Mouse (Mus musculus) ES-Bruce4 (cell line): ENCODE data around the gene Rnf6. TPM values are rescaled to one million over a fixed set of nuclear protein-coding genes. Genes with fewer than 3 reads are reported as not detected.
A peak's percentile ranks its signal among the peaks of the same experiment; 100 is the strongest.

ENCODE experiments used
- H3K27ac ChIP-seq: 2 replicates; pipeline ENCODE4 v1.5.1; 2012; ENCODE audit warnings: low read length, inconsistent platforms; ENCODE audit not compliant: insufficient read depth
- H3K27me3 ChIP-seq: 2 replicates; pipeline ENCODE4 v1.6.1; 2012; ENCODE audit warnings: mild to moderate bottlenecking, low read length, inconsistent platforms; ENCODE audit not compliant: control insufficient read depth, poor library complexity, insufficient read depth, severe bottlenecking
- H3K36me3 ChIP-seq: 2 replicates; pipeline ENCODE4 v1.6.1; 2012; ENCODE audit warnings: inconsistent platforms, mild to moderate bottlenecking, low read length, moderate library complexity; ENCODE audit not compliant: control insufficient read depth, poor library complexity, insufficient read depth, severe bottlenecking
- H3K4me1 ChIP-seq: one replicate; pipeline ENCODE4 v1.8.1; 2011; ENCODE audit warnings: low read length; ENCODE audit not compliant: control insufficient read depth, insufficient read depth
- H3K4me3 ChIP-seq: 2 replicates; pipeline ENCODE4 v1.5.1; 2011; ENCODE audit warnings: low read depth, mild to moderate bottlenecking, low read length
- H3K9ac ChIP-seq: 2 replicates; pipeline ENCODE4 v1.6.1; 2012; ENCODE audit warnings: low read depth, mild to moderate bottlenecking, inconsistent platforms; ENCODE audit not compliant: poor library complexity, severe bottlenecking
- H3K9me3 ChIP-seq: replicated peaks from 2 replicates; pipeline ENCODE4 v1.6.1; 2012; ENCODE audit warnings: mild to moderate bottlenecking, low read length, inconsistent platforms; ENCODE audit not compliant: control insufficient read depth, poor library complexity, insufficient read depth, severe bottlenecking
- CTCF ChIP-seq: IDR thresholded peaks from one replicate; pipeline ENCODE4 v1.8.1; 2011; ENCODE audit warnings: low read depth, low read length
- EP300 ChIP-seq: IDR thresholded peaks from 2 replicates; pipeline ENCODE4 v1.6.1; 2011; ENCODE audit warnings: low read depth, low read length; ENCODE audit not compliant: insufficient read depth
- POLR2A ChIP-seq: IDR thresholded peaks from one replicate; pipeline ENCODE4 v1.8.1; 2011; ENCODE audit warnings: low read length; ENCODE audit not compliant: insufficient read depth
- polyA plus RNA-seq: library from polyadenylated mRNA; stranded (reverse); fragments of >200 nt; gene quantifications from 2 replicates; pipeline ENCODE4 v1.2.4, GENCODE M21; 2011; ENCODE audit warnings: low read depth; ENCODE audit not compliant: missing spikeins, insufficient read depth, insufficient read length

Gene Rnf6
- polyA plus RNA-seq, 1 experiment = 40.2 TPM

- TF ChIP-seq CTCF = no peak
- TF ChIP-seq POLR2A = no peak
- no peak for TF ChIP-seq EP300
- Histone ChIP-seq H3K4me3 (peak overlapping the region; percentile 85), H3K4me1 (no peaks in the 10 kb centered on the region), H3K9me3 (no peaks in the 10 kb centered on the region), H3K27me3 (no peaks in the 10 kb centered on the region), H3K9ac (peak overlapping the region; percentile 84), H3K36me3 (no peaks in the 10 kb centered on the region; the same call in 1 of the 2 replicates), H3K27ac (no peak overlapping the region)
These were observed 10.8 kb upstream of the Rnf6 start for GRCm38 (mm10) chr5:146232056-146232675.

DNA sequence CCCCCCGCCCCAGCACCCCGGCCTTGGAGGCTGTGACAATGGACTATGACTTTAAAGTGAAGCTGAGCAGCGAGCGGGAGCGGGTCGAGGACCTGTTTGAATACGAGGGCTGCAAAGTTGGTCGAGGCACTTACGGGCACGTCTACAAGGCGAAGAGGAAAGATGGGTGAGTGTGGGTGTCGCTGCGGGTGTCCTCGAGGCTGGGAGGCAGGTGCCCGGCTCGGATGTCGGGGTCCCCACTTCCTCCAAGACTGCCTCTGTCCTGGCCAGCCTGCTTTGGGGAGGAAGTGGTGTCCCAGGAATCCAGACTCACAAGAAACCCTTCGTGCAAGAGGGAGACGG lies 10.3 kb upstream of the Rnf6 start:
- no peaks in the 10 kb centered on the region for H3K4me1 ChIP-seq
- TF ChIP-seq POLR2A (no peak), EP300 (no peak), CTCF (no peak)
- H3K27ac ChIP-seq = no peak overlapping the region
- H3K4me3 ChIP-seq = peak overlapping the region; percentile 85
- H3K9me3 ChIP-seq = no peaks in the 10 kb centered on the region
- no peaks in the 10 kb centered on the region; the same call in 1 of the 2 replicates for H3K36me3 ChIP-seq
- no peaks in the 10 kb centered on the region for H3K27me3 ChIP-seq
- peak overlapping the region; percentile 84 for H3K9ac ChIP-seq

DNA sequence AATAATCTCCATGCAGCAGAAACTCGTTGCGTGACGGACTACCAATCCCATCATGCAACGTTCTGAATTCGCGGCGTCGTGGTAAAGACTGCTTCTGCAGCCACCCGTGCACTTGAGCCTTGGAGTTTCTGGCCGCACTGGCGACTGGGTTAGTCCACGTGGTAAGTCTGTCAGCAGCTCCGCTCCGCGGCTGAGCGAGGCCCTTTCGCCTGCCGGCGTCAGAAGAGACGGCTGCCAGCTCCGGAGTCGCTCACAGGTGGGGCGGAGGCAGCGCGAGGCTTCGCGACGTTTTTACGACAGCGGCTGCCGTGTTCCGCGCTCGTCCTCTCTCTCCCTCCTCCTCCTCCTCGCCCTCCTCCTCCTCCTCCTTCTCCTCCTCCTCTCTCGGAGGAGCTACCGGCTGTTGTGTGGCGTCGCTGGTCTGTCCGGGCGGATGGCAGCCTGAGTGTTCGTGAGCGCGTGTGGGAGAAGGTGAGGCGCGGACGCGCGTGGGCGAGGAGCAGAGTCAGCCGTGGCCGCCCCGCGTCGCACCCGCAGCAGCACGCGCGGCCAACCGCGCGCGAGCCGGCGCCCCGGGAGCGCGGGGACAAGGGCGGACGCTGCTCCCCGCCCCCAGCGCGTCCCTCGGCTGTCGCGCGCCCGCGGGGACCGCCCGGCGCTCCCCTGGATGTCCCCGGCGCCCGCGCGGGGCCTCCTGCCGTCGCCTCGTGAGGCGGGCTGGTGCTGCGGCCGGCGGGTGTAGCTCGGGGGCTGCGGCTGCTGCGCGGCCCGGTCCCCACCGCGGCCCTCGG lies 9.7 kb upstream of the Rnf6 start, which contains the start of gene Cdk8:
Cdk8 (plus strand) TSS at position 367 of the 791 bp plus-strand sequence.
- H3K27me3 ChIP-seq = no peaks in the 10 kb centered on the region
- no peaks in the 10 kb centered on the region for H3K9me3 ChIP-seq
- TF ChIP-seq EP300 (no peak), CTCF (no peak), POLR2A (no peak)
- no peaks in the 10 kb centered on the region for H3K4me1 ChIP-seq
- H3K4me3 ChIP-seq = peak within 1 kb of the TSS; percentile 85
- H3K27ac ChIP-seq = peak within 1 kb of the TSS; percentile 75
- no peaks in the 10 kb centered on the region; the same call in 1 of the 2 replicates for H3K36me3 ChIP-seq
- H3K9ac ChIP-seq = peak within 1 kb of the TSS; percentile 84

DNA sequence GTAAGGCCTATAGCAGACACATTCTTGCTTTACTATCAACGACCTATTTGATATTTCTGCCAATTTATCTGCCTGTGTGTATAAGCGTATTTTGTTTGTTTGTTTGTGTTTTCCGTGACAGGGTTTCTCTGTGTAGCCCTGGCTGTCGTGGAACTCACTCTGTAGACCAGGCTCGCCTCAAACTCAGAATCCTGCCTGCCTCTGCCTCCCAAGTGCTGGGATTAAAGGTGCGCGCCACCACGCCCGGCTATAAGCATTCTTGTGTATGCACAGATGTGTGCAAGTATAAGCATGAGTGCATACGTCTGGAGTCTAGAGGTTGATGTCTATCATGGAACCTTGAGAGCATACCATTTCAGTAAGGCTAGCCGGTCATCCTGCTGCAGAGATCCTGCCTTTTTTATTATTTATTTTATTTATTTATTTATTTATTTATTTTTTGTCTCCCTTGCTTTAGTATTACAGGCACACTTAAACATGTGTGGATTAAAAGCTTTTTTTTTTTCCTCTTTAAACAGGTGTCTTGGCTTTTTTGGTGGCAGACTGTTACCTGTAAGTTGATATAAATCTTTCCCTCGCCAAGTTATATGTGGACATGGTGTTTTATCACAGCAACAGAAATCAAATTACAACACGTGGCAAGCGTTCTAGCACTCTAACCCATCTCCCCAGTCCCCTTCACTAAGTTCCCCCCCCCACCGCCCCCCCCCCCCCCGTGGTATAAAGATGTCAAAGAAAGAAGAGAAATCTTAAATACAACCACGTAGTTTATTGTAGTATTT lies 8.7 kb upstream of the Rnf6 start:
- H3K9ac ChIP-seq = peak overlapping the region; percentile 84
- H3K36me3 ChIP-seq = no peaks in the 10 kb centered on the region
- TF ChIP-seq EP300 = no peak
- no peak for TF ChIP-seq POLR2A
- TF ChIP-seq CTCF = no peak
- H3K4me1 ChIP-seq = no peaks in the 10 kb centered on the region
- no peaks in the 10 kb centered on the region for H3K9me3 ChIP-seq
- H3K27ac ChIP-seq = no peak overlapping the region
- H3K27me3 ChIP-seq = no peaks in the 10 kb centered on the region
- no peak overlapping the region for H3K4me3 ChIP-seq

DNA sequence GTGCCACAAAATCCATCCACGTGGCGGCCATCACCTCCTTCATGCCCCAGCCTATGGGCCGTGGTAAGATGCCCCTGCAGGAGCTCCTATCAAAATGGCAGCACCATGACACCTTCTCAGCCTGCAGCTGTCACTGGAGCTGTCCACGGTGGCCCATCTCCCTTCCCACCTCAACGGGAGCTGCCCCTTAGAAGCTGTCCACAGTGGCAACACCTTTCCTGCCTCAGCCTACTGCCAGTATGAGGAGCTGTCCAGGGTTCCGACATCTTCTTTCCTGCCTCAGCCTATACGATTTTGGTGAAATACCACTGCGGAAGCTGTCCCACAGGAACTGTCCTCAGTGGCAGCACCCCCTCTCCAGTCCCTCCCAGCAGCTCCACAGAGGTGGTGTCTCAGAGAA lies 6.1 kb upstream of the Rnf6 start:
- no peaks in the 10 kb centered on the region for H3K27me3 ChIP-seq
- H3K4me3 ChIP-seq = no peak overlapping the region
- no peaks in the 10 kb centered on the region for H3K4me1 ChIP-seq
- H3K27ac ChIP-seq = no peak overlapping the region
- H3K36me3 ChIP-seq = no peaks in the 10 kb centered on the region
- no peak overlapping the region for H3K9ac ChIP-seq
- no peak for TF ChIP-seq EP300
- TF ChIP-seq CTCF = no peak
- no peak for TF ChIP-seq POLR2A
- no peaks in the 10 kb centered on the region for H3K9me3 ChIP-seq
